Mouse (Mus musculus) left cerebral cortex, adult 2 months (tissue): Measurements from ENCODE around the gene Zbtb20. TPM values are rescaled to one million over a fixed set of nuclear protein-coding genes. Genes with fewer than 3 reads are reported as not detected.

Experiments used
- DNase-seq, 2 experiments: peaks; one replicate each; pipeline ENCODE4 v3.0.0; 2021 to 2022; ENCODE audit warnings: low spot score in 2 of 2, mixed read lengths in 1 of 2; ENCODE audit errors: extremely low spot score in 1 of 2
- H3K27ac ChIP-seq: fragments of 200-600 bp; 2 replicates; pipeline ENCODE4 v1.8.1; 2022
- H3K4me3 ChIP-seq: fragments of 200-600 bp; 2 replicates; pipeline ENCODE4 v1.8.1; 2022
- CTCF ChIP-seq: fragments of 200-600 bp; IDR thresholded peaks from 2 replicates; pipeline ENCODE4 v1.8.1; 2022; ENCODE audit warnings: antibody characterized with exemption, mild to moderate bottlenecking, moderate library complexity
- intact Hi-C: fragments of 180-260 bp; cut with DNase I; formaldehyde crosslinking; loops from one replicate; pipeline ENCODE4 v1.15.1; 2025
- total RNA-seq, 2 experiments: library from RNA; stranded (reverse); gene quantifications; 2 replicates each; pipeline ENCODE4 v1.2.3; 2021

The Zbtb20 gene
- total RNA-seq, 2 experiments from 2014 or later, result 46.5 to 57.6 TPM

DNA sequence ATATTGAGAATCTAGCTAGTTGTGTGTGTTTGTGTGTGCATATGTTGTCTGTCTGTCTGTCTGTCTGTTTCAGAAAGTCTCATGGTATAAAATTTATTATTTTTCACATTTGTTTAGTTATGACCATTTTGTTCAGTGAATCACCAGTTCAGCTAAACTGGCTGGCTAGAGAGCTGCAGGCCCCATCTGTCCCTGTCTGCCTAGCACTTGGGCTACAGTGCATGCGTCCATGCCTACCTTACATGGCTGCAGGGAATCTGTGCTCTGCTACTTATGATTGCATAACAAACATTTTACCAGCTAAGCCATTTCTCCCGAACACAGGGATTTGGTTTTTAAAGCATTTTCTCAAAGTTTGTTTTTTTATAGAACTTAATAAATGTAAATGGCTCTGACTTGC lies 150.7 kb downstream of the Zbtb20 start:
- intact Hi-C loops, result no loop called here
- H3K27ac ChIP-seq, result no peak overlapping the region
- no peak for TF ChIP-seq CTCF
- H3K4me3 ChIP-seq, result no peak overlapping the region
- no peak for DNase-seq

DNA sequence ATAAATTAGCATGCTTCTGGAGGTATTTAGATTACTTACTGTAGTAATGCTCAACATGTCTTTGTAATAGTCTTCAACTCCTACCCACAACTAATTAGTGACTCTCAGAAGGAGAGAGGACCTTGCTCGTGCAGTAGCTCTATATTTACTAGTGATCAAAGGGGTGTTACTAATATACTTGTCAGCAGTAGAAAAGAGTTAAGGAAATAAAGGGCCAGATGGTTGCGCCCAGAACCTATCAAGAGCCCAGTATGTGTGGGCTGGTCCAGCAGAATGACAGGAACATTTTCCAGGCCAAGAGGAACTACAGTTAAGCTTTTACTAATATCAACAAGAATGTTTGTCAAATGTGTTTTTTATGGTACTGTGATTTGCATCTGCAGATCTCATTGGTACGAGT lies 153.6 kb downstream of the Zbtb20 start:
- Histone ChIP-seq H3K27ac (no peak overlapping the region), H3K4me3 (no peak overlapping the region)
- no peak for TF ChIP-seq CTCF
- intact Hi-C loops, result no loop called here
- DNase-seq, result no peak

DNA sequence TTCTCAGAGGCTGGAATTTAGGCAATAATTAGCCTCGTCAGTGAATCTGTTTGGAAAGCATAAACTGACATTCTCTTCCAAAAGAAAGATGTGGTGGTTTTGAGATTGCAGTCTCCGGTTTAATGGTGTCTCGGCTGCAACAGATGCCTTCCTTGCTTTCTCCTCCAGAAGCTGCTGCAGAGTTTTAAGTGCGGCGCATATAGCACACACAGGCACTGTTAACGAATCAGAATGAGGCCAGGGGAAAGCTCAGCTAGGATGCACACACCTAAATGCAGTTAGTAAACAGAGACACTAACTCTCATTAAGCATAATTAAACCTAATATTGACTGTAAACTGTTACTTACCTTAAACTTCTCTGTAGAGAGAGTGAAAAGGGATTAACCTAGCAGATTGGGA lies 160.0 kb downstream of the Zbtb20 start:
- no peak overlapping the region for H3K4me3 ChIP-seq
- intact Hi-C loops, result no loop called here
- no peak for TF ChIP-seq CTCF
- H3K27ac ChIP-seq, result no peak overlapping the region
- no peak for DNase-seq

DNA sequence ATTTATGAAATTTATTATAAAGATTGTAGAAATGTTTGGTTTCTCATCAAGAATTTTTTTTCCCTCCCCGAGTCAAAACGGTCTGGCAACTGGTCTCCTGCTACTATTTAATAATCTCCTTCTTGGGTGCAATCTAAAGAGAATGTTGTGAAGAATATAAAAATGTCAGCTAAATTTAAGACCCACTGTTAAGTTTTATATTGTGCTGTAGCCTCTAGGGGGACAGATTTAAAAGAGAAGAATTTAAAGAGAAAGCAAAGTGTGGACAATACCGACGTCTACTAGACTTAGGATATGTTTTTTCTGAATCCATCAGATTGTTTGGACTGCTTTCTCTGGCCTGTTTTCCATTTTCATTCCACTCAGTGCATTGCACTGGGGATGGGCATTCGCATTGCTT lies 160.8 kb downstream of the Zbtb20 start:
- intact Hi-C loops, result no loop called here
- DNase-seq, result no peak
- H3K27ac ChIP-seq, result no peak overlapping the region
- no peak for TF ChIP-seq CTCF
- H3K4me3 ChIP-seq, result no peak overlapping the region

- intact Hi-C loops, result no loop called here
- TF ChIP-seq CTCF, result no peak
- H3K4me3 ChIP-seq, result no peak overlapping the region
- no peak overlapping the region for H3K27ac ChIP-seq
- DNase-seq, result no peak
Observed at GRCm38 (mm10) chr16:43037320-43037719, 161.6 kb downstream of the Zbtb20 start.

GRCm38 (mm10) chr16:43045611-43046010 lies 169.9 kb downstream of the Zbtb20 start:
- TF ChIP-seq CTCF, result no peak
- intact Hi-C loops, result loop anchor here (1.0 kb wide), 1 partner anchor 38 kb away; no protein-coding TSS in a partner anchor
- Histone ChIP-seq H3K27ac (no peak overlapping the region), H3K4me3 (no peak overlapping the region)
- DNase-seq, result no peak

- intact Hi-C loops, result no loop called here
- TF ChIP-seq CTCF, result no peak
- H3K4me3 ChIP-seq, result no peak overlapping the region
- DNase-seq, result no peak
- H3K27ac ChIP-seq, result no peak overlapping the region
Observed at GRCm38 (mm10) chr16:43046686-43047085, 171.0 kb downstream of the Zbtb20 start.

- DNase-seq, result no peak
- Histone ChIP-seq H3K4me3 (no peak overlapping the region), H3K27ac (no peak overlapping the region)
- no peak for TF ChIP-seq CTCF
- intact Hi-C loops, result no loop called here
Observed at GRCm38 (mm10) chr16:43069666-43070295, 194.1 kb downstream of the Zbtb20 start.

GRCm38 (mm10) chr16:43071875-43072274 lies 196.2 kb downstream of the Zbtb20 start:
- intact Hi-C loops, result no loop called here

DNA sequence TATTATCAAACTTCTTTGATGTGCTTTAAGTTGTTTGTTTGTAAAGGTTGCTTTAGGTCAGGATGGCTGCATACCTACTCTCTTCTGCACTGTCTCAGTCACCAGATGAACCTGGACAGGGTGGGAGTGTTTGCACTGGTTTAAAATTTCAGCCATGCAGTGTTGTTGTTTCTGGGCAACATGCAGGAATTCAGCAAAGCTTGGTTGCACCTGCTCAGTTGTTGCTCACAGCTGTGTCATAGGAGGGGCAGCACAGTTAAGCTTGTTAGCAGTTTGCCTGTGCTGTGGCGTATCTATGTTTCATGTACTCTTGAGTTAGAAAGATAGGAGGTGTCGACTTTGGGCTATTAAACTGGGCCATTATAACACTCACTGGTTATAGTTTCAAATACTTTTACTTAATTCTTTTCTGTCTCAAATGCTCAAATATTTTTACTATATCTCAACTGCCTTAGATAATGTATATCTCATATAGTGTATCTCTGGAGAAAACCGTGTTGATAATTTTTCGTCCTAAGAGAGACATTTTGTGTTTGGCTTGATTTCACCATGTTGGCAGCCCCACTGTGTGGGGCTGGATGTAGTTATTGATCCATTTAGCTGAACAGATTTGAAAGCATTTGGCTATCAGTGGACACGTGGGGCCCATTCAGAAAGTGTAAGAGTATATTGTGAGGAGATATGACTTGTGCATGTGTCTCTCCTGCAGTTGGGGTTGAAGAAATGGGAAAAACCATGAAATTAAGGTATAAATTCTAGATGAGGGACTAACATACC lies 197.3 kb downstream of the Zbtb20 start:
- TF ChIP-seq CTCF, result no peak
- no peak for DNase-seq
- Histone ChIP-seq H3K4me3 (no peak overlapping the region), H3K27ac (no peak overlapping the region)
- intact Hi-C loops, result no loop called here

More at GRCm38 (mm10) chr16:43071875-43072274, 196.2 kb downstream of the Zbtb20 start:
- Histone ChIP-seq H3K27ac (no peak overlapping the region), H3K4me3 (no peak overlapping the region)
- TF ChIP-seq CTCF, result no peak
- DNase-seq, result no peak

- TF ChIP-seq CTCF, result no peak
- no peak for DNase-seq
- intact Hi-C loops, result no loop called here
- no peak overlapping the region; the same call in 1 of the 2 replicates for H3K27ac ChIP-seq
- no peak overlapping the region for H3K4me3 ChIP-seq
Observed at GRCm38 (mm10) chr16:43080403-43080802, 204.7 kb downstream of the Zbtb20 start.

DNA sequence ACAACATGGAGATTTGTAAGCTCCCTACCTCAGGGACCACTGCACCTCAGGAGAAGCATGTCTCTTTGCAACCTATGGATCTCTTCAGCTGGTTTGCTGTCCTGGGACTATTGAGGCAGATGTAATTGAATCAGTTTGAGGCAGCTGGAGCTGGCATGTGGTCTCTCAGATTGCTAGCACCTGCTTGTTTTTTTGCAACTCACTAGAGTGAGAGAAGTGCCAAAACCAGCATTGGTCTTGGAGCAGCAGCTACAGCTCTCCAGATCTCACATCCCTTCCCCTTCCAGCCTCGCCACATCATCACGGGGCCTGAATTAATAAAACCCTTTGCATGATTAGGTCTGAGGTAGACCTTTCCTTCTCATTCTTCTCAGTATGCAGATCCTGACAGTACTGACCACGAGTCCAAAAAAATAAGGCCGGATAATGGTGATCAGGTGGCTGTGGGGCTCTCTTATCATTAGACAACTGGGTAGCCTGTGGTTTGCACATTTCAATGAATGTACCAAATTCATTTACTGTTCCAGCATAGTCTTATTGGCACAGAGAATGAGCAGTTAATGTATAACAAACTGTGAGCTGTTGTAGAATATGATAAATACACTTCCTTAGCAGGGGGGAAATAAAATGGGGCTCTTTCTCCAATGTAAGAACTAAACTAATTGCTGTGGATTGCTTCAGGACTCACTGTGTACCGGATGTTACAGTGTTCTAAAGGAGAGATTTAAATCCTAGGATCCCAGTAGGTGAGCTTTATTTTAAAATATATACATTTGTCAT lies 205.4 kb downstream of the Zbtb20 start:
- H3K4me3 ChIP-seq, result no peak overlapping the region
- no peak for DNase-seq
- no peak overlapping the region; the same call in 1 of the 2 replicates for H3K27ac ChIP-seq
- intact Hi-C loops, result no loop called here
- no peak for TF ChIP-seq CTCF
